Mouse (Mus musculus): ENCODE results near the gene Ascl1. TPM values are rescaled to one million over a fixed set of nuclear protein-coding genes. Genes with fewer than 3 reads are reported as not detected.

The Ascl1 gene
- polyA plus RNA-seq, 1 experiment from 2014 or later: not detected

- no peaks in the 10 kb centered on the region for H3K4me1 ChIP-seq (replicated peaks)
- H3K9me3 ChIP-seq (replicated peaks): no peaks in the 10 kb centered on the region
- ATAC-seq (ENCODE audit: low read depth): no peak
- 5% methylated on average over 17 of the region's 17 CpGs for WGBS (ENCODE audit: insufficient replicate concordance)
- H3K27ac ChIP-seq: no peak overlapping the region
- DNase-seq: no peak
- H3K36me3 ChIP-seq: no peaks in the 10 kb centered on the region
- peaks cover 65% of the 10 kb centered on the region for H3K27me3 ChIP-seq
- H3K4me2 ChIP-seq: no peak overlapping the region
- no peak overlapping the region for H3K9ac ChIP-seq
- H3K4me3 ChIP-seq (replicated peaks): no peak overlapping the region
Measured at GRCm38 (mm10) chr10:87484831-87485720, 8.4 kb downstream of the Ascl1 start.

GRCm38 (mm10) chr10:87477895-87478294, 15.6 kb downstream of the Ascl1 start:
- Histone ChIP-seq H3K9me3 (replicated peaks) (no peaks in the 10 kb centered on the region), H3K4me3 (replicated peaks) (no peak overlapping the region), H3K27me3 (peaks cover 6% of the 10 kb centered on the region; the same call in 1 of the 2 replicates), H3K27ac (no peak overlapping the region), H3K4me2 (no peak overlapping the region), H3K9ac (no peak overlapping the region), H3K36me3 (no peaks in the 10 kb centered on the region), H3K4me1 (replicated peaks) (no peaks in the 10 kb centered on the region)
- DNase-seq (no peak), ATAC-seq (ENCODE audit: low read depth) (no peak)
- 37% methylated on average over 5 of the region's 5 CpGs for WGBS (ENCODE audit: insufficient replicate concordance)

GRCm38 (mm10) chr10:87474971-87475370, 18.5 kb downstream of the Ascl1 start:
- H3K36me3 ChIP-seq: no peaks in the 10 kb centered on the region
- no peak overlapping the region for H3K4me2 ChIP-seq
- DNase-seq (no peak), ATAC-seq (ENCODE audit: low read depth) (no peak)
- no peaks in the 10 kb centered on the region for H3K4me1 ChIP-seq (replicated peaks)
- no peak overlapping the region for H3K9ac ChIP-seq
- H3K27ac ChIP-seq: no peak overlapping the region
- H3K9me3 ChIP-seq (replicated peaks): no peaks in the 10 kb centered on the region
- 56% methylated on average over 2 of the region's 2 CpGs for WGBS (ENCODE audit: insufficient replicate concordance)
- H3K4me3 ChIP-seq (replicated peaks): no peak overlapping the region
- H3K27me3 ChIP-seq: no peaks in the 10 kb centered on the region

GRCm38 (mm10) chr10:87473475-87474131, 19.9 kb downstream of the Ascl1 start:
- Histone ChIP-seq H3K4me1 (replicated peaks) (no peaks in the 10 kb centered on the region), H3K4me2 (no peak overlapping the region)
- 67% methylated on average over 10 of the region's 10 CpGs for WGBS (ENCODE audit: insufficient replicate concordance)

GRCm38 (mm10) chr10:87450777-87451176, 42.7 kb downstream of the Ascl1 start:
- 49% methylated on average over 3 of the region's 3 CpGs for WGBS (ENCODE audit: insufficient replicate concordance)
- Histone ChIP-seq H3K9me3 (replicated peaks) (no peaks in the 10 kb centered on the region), H3K4me1 (replicated peaks) (no peaks in the 10 kb centered on the region), H3K9ac (no peak overlapping the region), H3K4me2 (no peak overlapping the region), H3K27ac (no peak overlapping the region), H3K4me3 (replicated peaks) (no peak overlapping the region), H3K27me3 (no peaks in the 10 kb centered on the region), H3K36me3 (no peaks in the 10 kb centered on the region)
- no peak for ATAC-seq (ENCODE audit: low read depth)
- no peak for DNase-seq

More at GRCm38 (mm10) chr10:87473475-87474131, 19.9 kb downstream of the Ascl1 start:
- no peak overlapping the region for H3K4me3 ChIP-seq (replicated peaks)
- no peak overlapping the region for H3K9ac ChIP-seq
- H3K36me3 ChIP-seq: no peaks in the 10 kb centered on the region
- DNase-seq: no peak
- no peak for ATAC-seq (ENCODE audit: low read depth)
- H3K27ac ChIP-seq: no peak overlapping the region
- no peaks in the 10 kb centered on the region for H3K27me3 ChIP-seq
- H3K9me3 ChIP-seq (replicated peaks): no peaks in the 10 kb centered on the region

- Histone ChIP-seq H3K9me3 (replicated peaks) (no peaks in the 10 kb centered on the region), H3K4me1 (replicated peaks) (no peaks in the 10 kb centered on the region), H3K27me3 (no peaks in the 10 kb centered on the region), H3K36me3 (no peaks in the 10 kb centered on the region), H3K4me3 (replicated peaks) (no peak overlapping the region), H3K27ac (no peak overlapping the region), H3K4me2 (no peak overlapping the region), H3K9ac (no peak overlapping the region)
- DNase-seq (no peak), ATAC-seq (ENCODE audit: low read depth) (no peak)
- 68% methylated on average over 6 of the region's 6 CpGs for WGBS (ENCODE audit: insufficient replicate concordance)
Measured at GRCm38 (mm10) chr10:87449368-87449767, 44.1 kb downstream of the Ascl1 start.

- H3K27me3 ChIP-seq: no peaks in the 10 kb centered on the region
- H3K4me2 ChIP-seq: no peak overlapping the region
- no peak for DNase-seq
- no peak overlapping the region for H3K27ac ChIP-seq
- no peak for ATAC-seq (ENCODE audit: low read depth)
- no peaks in the 10 kb centered on the region for H3K4me1 ChIP-seq (replicated peaks)
- 46% methylated on average over 5 of the region's 5 CpGs for WGBS (ENCODE audit: insufficient replicate concordance)
- no peaks in the 10 kb centered on the region for H3K9me3 ChIP-seq (replicated peaks)
- no peak overlapping the region for H3K9ac ChIP-seq
- no peak overlapping the region for H3K4me3 ChIP-seq (replicated peaks)
- no peaks in the 10 kb centered on the region for H3K36me3 ChIP-seq
Measured at GRCm38 (mm10) chr10:87448257-87448656, 45.2 kb downstream of the Ascl1 start.

GRCm38 (mm10) chr10:87447754-87448095, 45.7 kb downstream of the Ascl1 start:
- Histone ChIP-seq H3K4me2 (no peak overlapping the region), H3K4me3 (replicated peaks) (no peak overlapping the region), H3K27me3 (no peaks in the 10 kb centered on the region), H3K36me3 (no peaks in the 10 kb centered on the region), H3K9me3 (replicated peaks) (no peaks in the 10 kb centered on the region), H3K27ac (no peak overlapping the region), H3K9ac (no peak overlapping the region), H3K4me1 (replicated peaks) (no peaks in the 10 kb centered on the region)
- DNase-seq (no peak), ATAC-seq (ENCODE audit: low read depth) (no peak)
- 5% methylated on average over 9 of the region's 9 CpGs for WGBS (ENCODE audit: insufficient replicate concordance)

GRCm38 (mm10) chr10:87446829-87447753, 46.4 kb downstream of the Ascl1 start:
- Histone ChIP-seq H3K36me3 (no peaks in the 10 kb centered on the region), H3K9ac (no peak overlapping the region), H3K4me2 (no peak overlapping the region), H3K4me3 (replicated peaks) (no peak overlapping the region), H3K9me3 (replicated peaks) (no peaks in the 10 kb centered on the region), H3K4me1 (replicated peaks) (no peaks in the 10 kb centered on the region), H3K27ac (no peak overlapping the region), H3K27me3 (no peaks in the 10 kb centered on the region)
- no peak for DNase-seq
- 29% methylated on average over 13 of the region's 13 CpGs for WGBS (ENCODE audit: insufficient replicate concordance)
- ATAC-seq (ENCODE audit: low read depth): no peak

- ATAC-seq (ENCODE audit: low read depth) (no peak), DNase-seq (no peak)
- no peaks in the 10 kb centered on the region for H3K4me1 ChIP-seq (replicated peaks)
- H3K4me2 ChIP-seq: no peak overlapping the region
- no peaks in the 10 kb centered on the region for H3K9me3 ChIP-seq (replicated peaks)
- 56% methylated on average over 2 of the region's 2 CpGs for WGBS (ENCODE audit: insufficient replicate concordance)
- no peak overlapping the region for H3K4me3 ChIP-seq (replicated peaks)
- no peaks in the 10 kb centered on the region for H3K36me3 ChIP-seq
- H3K27me3 ChIP-seq: no peaks in the 10 kb centered on the region
- H3K9ac ChIP-seq: no peak overlapping the region
- no peak overlapping the region for H3K27ac ChIP-seq
Measured at GRCm38 (mm10) chr10:87446139-87446828, 47.2 kb downstream of the Ascl1 start.
